Mouse (Mus musculus) heart, adult 2 months (tissue): ENCODE data around the gene Erbb3. TPM values are rescaled to one million over a fixed set of nuclear protein-coding genes. Genes with fewer than 3 reads are reported as not detected.
"Not testable (repeated sequence)": the region's sequence is repeated elsewhere in the genome, so short reads cannot be mapped to it uniquely, and the experiment has no call there.

ENCODE experiments used
- DNase-seq, 2 experiments: peaks; one replicate each; pipeline ENCODE4 v3.0.0; 2021
- H3K27ac ChIP-seq: fragments of 200-600 bp; 2 replicates; pipeline ENCODE4 v1.8.1; 2022
- H3K27me3 ChIP-seq: fragments of 200-500 bp; 2 replicates; pipeline ENCODE4 v1.6.1; 2012; ENCODE audit warnings: mild to moderate bottlenecking, low read length, inconsistent platforms, mixed read lengths; ENCODE audit not compliant: control insufficient read depth, insufficient read depth
- H3K36me3 ChIP-seq: fragments of 200-500 bp; 2 replicates; pipeline ENCODE4 v1.6.1; 2012; ENCODE audit warnings: low read length, inconsistent platforms; ENCODE audit not compliant: control insufficient read depth, insufficient read depth
- H3K4me1 ChIP-seq: fragments of 200-500 bp; 2 replicates; pipeline ENCODE4 v1.6.1; 2011; ENCODE audit warnings: low read length; ENCODE audit not compliant: control insufficient read depth, insufficient read depth
- H3K4me3 ChIP-seq: fragments of 200-600 bp; 2 replicates; pipeline ENCODE4 v1.8.1; 2022
- H3K79me2 ChIP-seq: fragments of 200-500 bp; replicated peaks from 2 replicates; pipeline ENCODE4 v1.6.1; 2012; ENCODE audit warnings: mild to moderate bottlenecking, inconsistent platforms, low read length, moderate library complexity, mixed read lengths; ENCODE audit not compliant: control insufficient read depth, insufficient read depth
- H3K9ac ChIP-seq: fragments of 200-500 bp; 2 replicates; pipeline ENCODE4 v1.6.1; 2012; ENCODE audit warnings: low read depth, mild to moderate bottlenecking, control low read depth, inconsistent platforms, low read length, mixed read lengths
- CTCF ChIP-seq: fragments of 200-600 bp; IDR thresholded peaks from 2 replicates; pipeline ENCODE4 v1.8.1; 2022; ENCODE audit warnings: antibody characterized with exemption, mild to moderate bottlenecking, moderate library complexity
- EP300 ChIP-seq: fragments of 200-500 bp; IDR thresholded peaks from 2 replicates; pipeline ENCODE4 v1.6.1; 2011; ENCODE audit warnings: low read depth, low read length, control low read depth; ENCODE audit not compliant: insufficient read depth
- POLR2A ChIP-seq: fragments of 200-500 bp; IDR thresholded peaks from 2 replicates; pipeline ENCODE4 v1.6.1; 2011; ENCODE audit warnings: mild to moderate bottlenecking, low read depth, low read length, control low read depth; ENCODE audit not compliant: insufficient read depth
- WGBS: fragments of 180-500 bp; shearing (Covaris S2); methylation state at CpG from one replicate; pipeline ENCODE4 v1.1.7; 2018; 5-methylcytosine and 5-hydroxymethylcytosine counted together
- intact Hi-C: fragments of 180-260 bp; cut with DNase I; formaldehyde crosslinking; loops from one replicate; pipeline ENCODE4 v1.15.1; 2025
- polyA plus RNA-seq: library from polyadenylated mRNA; depleted of rRNA; stranded (reverse); fragments of >200 nt; gene quantifications from 2 replicates; pipeline ENCODE4 v1.2.3, GENCODE M21; 2012
- total RNA-seq, 2 experiments: library from RNA; stranded (reverse); gene quantifications; 2 replicates each; pipeline ENCODE4 v1.2.3; 2021

Gene Erbb3
- total and polyA plus RNA-seq, 3 experiments = 5.5 to 8.2 (median 6.3) TPM

DNA sequence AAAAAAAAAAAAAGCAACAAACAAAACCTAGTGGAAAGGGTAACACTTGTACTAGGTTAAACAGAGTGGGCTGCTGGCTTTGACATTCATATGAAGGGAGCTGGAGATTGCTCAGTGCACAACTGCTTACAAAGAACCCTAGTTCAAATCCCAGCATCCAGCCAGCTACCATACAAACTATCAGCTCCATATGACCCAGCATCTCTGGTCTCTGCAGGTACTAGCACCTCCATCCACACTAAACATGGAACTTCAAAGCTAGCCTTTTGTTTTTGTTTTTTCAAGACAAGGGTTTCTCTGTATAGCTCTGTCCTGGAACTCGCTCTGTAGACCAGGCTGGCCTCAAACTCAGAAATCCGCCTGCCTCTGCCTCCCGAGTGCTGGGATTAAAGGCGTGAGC lies 33.2 kb upstream of the Erbb3 start:
- Histone ChIP-seq H3K27ac (no peak overlapping the region), H3K79me2 (no peaks in the 10 kb centered on the region), H3K36me3 (peaks cover 5% of the 10 kb centered on the region), H3K9ac (no peak overlapping the region), H3K4me3 (no peak overlapping the region), H3K27me3 (no peaks in the 10 kb centered on the region), H3K4me1 (peaks cover 3% of the 10 kb centered on the region)
- 93% methylated on average over 4 of the region's 4 CpGs for WGBS
- intact Hi-C loops = loop anchor here (10.0 kb wide), 1 partner anchor 272 kb away; the partner anchor contains the start of gene Gdf11
- DNase-seq = no peak
- no peak for TF ChIP-seq EP300
- TF ChIP-seq CTCF = no peak

DNA sequence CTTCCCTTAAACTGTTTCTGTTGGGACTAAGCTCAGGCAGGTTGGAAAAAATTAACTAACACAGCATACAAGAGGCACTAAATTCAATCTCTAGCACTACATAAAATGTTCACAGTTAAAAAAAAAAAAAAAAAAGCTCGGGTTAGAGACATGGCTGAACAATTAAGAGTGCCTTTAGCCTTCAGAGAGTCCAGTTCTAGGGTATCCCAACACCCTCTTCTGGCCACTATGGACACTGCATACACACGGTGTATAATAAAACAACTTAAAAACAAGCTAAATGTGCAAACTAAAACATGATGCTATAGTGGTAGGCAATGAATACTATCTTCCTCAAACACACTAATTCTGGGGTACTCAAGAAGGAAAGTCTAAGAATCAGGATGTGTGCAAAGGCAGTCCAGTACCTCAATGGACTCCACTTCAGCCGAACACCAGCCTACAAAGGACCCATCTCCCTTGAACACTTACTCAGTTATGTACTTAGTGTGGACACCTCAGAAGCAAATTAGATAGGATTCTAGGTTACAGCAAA lies 32.6 kb upstream of the Erbb3 start:
- intact Hi-C loops = loop anchor here (10.0 kb wide), 1 partner anchor 273 kb away; the partner anchor contains the start of gene Gdf11
- peak; percentile 11; the same call in 1 of the 2 replicates for TF ChIP-seq CTCF
- no peak for TF ChIP-seq EP300
- 0 out of 2 replicates have a peak, but pooled peaks have one; percentile 7 for TF ChIP-seq POLR2A
- no peak overlapping the region for H3K4me3 ChIP-seq
- no peaks in the 10 kb centered on the region for H3K79me2 ChIP-seq
- WGBS = 78% methylated on average over 3 of the region's 3 CpGs
- DNase-seq = no peak
- H3K4me1 ChIP-seq = peaks cover 3% of the 10 kb centered on the region
- H3K27ac ChIP-seq = no peak overlapping the region
- no peak overlapping the region for H3K9ac ChIP-seq
- H3K36me3 ChIP-seq = peaks cover 5% of the 10 kb centered on the region
- no peaks in the 10 kb centered on the region for H3K27me3 ChIP-seq

DNA sequence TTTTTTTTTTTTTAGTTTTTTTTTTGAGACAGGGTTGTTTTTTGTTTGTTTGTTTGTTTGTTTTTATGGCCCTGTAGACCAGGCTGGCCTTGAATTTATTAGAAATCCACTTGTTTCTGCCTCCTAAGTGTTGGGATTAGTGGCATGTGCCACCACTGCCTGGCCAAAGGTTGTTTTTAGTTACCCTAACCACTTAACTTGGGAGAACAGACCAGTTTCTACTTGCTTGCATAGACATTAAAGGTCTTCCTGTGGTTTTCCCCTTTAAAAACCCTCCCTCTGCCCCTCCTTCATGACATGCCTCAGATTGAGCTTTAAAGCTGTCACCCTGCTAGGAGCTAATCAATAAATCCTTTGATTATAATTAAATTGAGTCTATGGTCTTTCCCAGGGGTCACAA lies 30.8 kb upstream of the Erbb3 start:
- H3K9ac ChIP-seq = no peak overlapping the region
- DNase-seq = no peak
- H3K27ac ChIP-seq = no peak overlapping the region
- no peaks in the 10 kb centered on the region; the same call in 1 of the 2 replicates for H3K4me1 ChIP-seq
- intact Hi-C loops = loop anchor here (10.0 kb wide), 1 partner anchor 275 kb away; the partner anchor contains the start of gene Gdf11
- H3K36me3 ChIP-seq = peaks cover 2% of the 10 kb centered on the region
- no peaks in the 10 kb centered on the region for H3K27me3 ChIP-seq
- no peak for TF ChIP-seq POLR2A
- TF ChIP-seq CTCF = no peak
- TF ChIP-seq EP300 = no peak
- no peaks in the 10 kb centered on the region for H3K79me2 ChIP-seq
- no peak overlapping the region for H3K4me3 ChIP-seq

GRCm38 (mm10) chr10:128619148-128619547 lies 29.7 kb upstream of the Erbb3 start:
- H3K9ac ChIP-seq, H3K36me3 ChIP-seq, intact Hi-C loops, DNase-seq, H3K27me3 ChIP-seq, H3K4me1 ChIP-seq, H3K27ac ChIP-seq, H3K4me3 ChIP-seq, H3K79me2 ChIP-seq: not testable (repeated sequence)
- 82% methylated on average over 5 of the region's 5 CpGs for WGBS

- Histone ChIP-seq H3K4me3 (no peak overlapping the region), H3K4me1 (no peaks in the 10 kb centered on the region), H3K9ac (no peak overlapping the region), H3K27ac (no peak overlapping the region), H3K36me3 (no peaks in the 10 kb centered on the region), H3K79me2 (no peaks in the 10 kb centered on the region), H3K27me3 (no peaks in the 10 kb centered on the region)
- intact Hi-C loops = no loop called here
- no peak for TF ChIP-seq EP300
- TF ChIP-seq CTCF = no peak
- TF ChIP-seq POLR2A = no peak
- 80% methylated on average over 1 of the region's 1 CpGs for WGBS
- no peak for DNase-seq
These were observed 29.1 kb upstream of the Erbb3 start for GRCm38 (mm10) chr10:128618570-128618969.

DNA sequence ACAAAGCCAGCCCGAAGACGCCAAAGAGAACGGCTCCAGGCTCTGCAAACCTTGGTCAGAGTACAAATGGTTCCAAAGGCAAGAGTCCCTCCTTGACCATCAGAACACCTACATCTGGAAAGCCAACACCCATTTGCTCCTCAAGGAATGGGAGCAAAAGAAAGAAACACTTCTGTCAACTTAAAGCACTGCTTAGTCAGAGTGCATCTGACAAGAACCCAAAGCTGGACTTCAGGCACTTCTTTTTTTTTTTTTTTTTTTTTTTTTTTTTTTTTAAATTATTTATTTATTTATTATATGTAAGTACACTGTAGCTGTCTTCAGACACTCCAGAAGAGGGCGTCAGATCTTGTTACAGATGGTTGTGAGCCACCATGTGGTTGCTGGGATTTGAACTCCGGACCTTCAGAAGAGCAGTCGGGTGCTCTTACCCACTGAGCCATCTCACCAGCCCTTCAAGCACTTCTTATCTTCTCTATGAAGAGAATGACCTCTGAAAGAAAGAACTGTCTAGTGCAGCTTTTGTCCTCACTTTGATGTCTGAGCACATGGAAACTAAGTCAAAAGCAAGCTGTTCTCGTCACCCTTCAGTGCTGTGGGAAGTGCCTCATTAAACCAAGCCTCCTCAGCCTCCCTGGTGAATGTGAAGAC lies 26.5 kb upstream of the Erbb3 start:
- H3K27me3 ChIP-seq, H3K4me1 ChIP-seq, H3K36me3 ChIP-seq, H3K27ac ChIP-seq, H3K79me2 ChIP-seq, H3K4me3 ChIP-seq, DNase-seq, intact Hi-C loops, H3K9ac ChIP-seq: not testable (repeated sequence)
- 83% methylated on average over 6 of the region's 7 CpGs for WGBS
